Mouse (Mus musculus) erythroblast, embryonic 14.5 days (primary cell): ENCODE measurements around the gene Fmnl1.

Experiments
- GATA1 ChIP-seq: IDR thresholded peaks from 2 replicates; pipeline ENCODE4 v1.6.1; 2012; ENCODE audit warnings: low read length, inconsistent platforms, mixed read lengths
- TAL1 ChIP-seq: IDR thresholded peaks from 3 replicates; pipeline ENCODE4 v1.6.1; 2012; ENCODE audit warnings: low read length, inconsistent platforms, mixed read lengths

DNA sequence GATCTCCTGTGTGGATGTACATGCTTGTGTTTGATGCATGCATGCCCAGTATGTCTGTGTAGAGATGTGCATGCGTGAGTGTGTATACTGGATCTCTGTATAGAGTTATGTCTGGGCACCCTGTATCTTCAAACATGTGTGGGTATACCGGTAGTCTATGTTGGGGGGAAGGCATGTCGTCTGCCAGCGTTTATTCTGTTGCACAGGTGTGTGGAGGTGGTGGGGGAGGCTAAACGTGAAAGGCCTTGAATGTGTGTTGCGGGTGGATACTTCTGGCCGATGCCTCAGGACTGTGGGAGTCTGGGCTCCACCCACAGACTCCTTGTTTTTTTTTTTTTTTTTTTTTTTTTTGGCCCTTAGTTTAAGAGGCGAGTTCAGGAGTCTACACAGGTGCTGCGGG, 10.4 kb downstream of the Fmnl1 start:
- TF ChIP-seq TAL1, result no peak
- no peak for TF ChIP-seq GATA1
